Mouse (Mus musculus): ENCODE measurements around the gene Tbc1d13. TPM values are rescaled to one million over a fixed set of nuclear protein-coding genes. Genes with fewer than 3 reads are reported as not detected.
"Not testable (repeated sequence)": the region's sequence is repeated elsewhere in the genome, so short reads cannot be mapped to it uniquely, and the experiment has no call there.

Gene Tbc1d13
- polyA plus RNA-seq, 1 experiment from 2014 or later, result 9.9 TPM

GRCm38 (mm10) chr2:30131240-30131639 lies 2.3 kb upstream of the Tbc1d13 start:
- ATAC-seq (ENCODE audit: insufficient number of reproducible peaks, insufficient read depth, low FRiP score, low read depth); H3K27me3 ChIP-seq (ENCODE audit: control insufficient read depth, insufficient read depth, low read length); H3K9me3 ChIP-seq (ENCODE audit: control insufficient read depth, low read length); H3K9ac ChIP-seq (ENCODE audit: low read length); H3K27ac ChIP-seq (replicated peaks in 1 of 2; ENCODE audit: control insufficient read depth in 1 of 2, insufficient read depth in 1 of 2, low read depth in 2 of 2, low read length in 2 of 2); H3K4me3 ChIP-seq (ENCODE audit: control insufficient read depth in 1 of 2, insufficient read depth in 1 of 2, low read depth in 1 of 2, low read length in 2 of 2); H3K4me2 ChIP-seq (ENCODE audit: low read length): not testable (repeated sequence)
- H3K36me3 ChIP-seq (ENCODE audit: control insufficient read depth, insufficient read depth, low read length), result peaks cover 13% of the 10 kb centered on the region
- H3K4me1 ChIP-seq (ENCODE audit: control insufficient read depth in 2 of 2, insufficient read depth in 2 of 2, low read length in 2 of 2), result peaks cover 7 to 23% of the 10 kb centered on the region in 2 experiments
- 62% methylated on average over 5 of the region's 5 CpGs for WGBS

GRCm38 (mm10) chr2:30132801-30133612 lies 539 bp upstream of the Tbc1d13 start:
- Histone ChIP-seq H3K27ac (replicated peaks in 1 of 2; ENCODE audit: control insufficient read depth in 1 of 2, insufficient read depth in 1 of 2, low read depth in 2 of 2, low read length in 2 of 2) (peak overlapping the region; percentile 83 to 85), H3K9me3 (ENCODE audit: control insufficient read depth, low read length) (no peaks in the 10 kb centered on the region), H3K27me3 (ENCODE audit: control insufficient read depth, insufficient read depth, low read length) (no peaks in the 10 kb centered on the region), H3K4me1 (ENCODE audit: control insufficient read depth in 2 of 2, insufficient read depth in 2 of 2, low read length in 2 of 2) (peaks cover 7 to 23% of the 10 kb centered on the region in 2 experiments), H3K4me3 (ENCODE audit: control insufficient read depth in 1 of 2, insufficient read depth in 1 of 2, low read depth in 1 of 2, low read length in 2 of 2) (peak overlapping the region; percentile 82 to 93), H3K36me3 (ENCODE audit: control insufficient read depth, insufficient read depth, low read length) (peaks cover 30% of the 10 kb centered on the region), H3K9ac (ENCODE audit: low read length) (peak overlapping the region; percentile 87), H3K4me2 (ENCODE audit: low read length) (peak overlapping the region; percentile 91)
- no peak for ATAC-seq (ENCODE audit: insufficient number of reproducible peaks, insufficient read depth, low FRiP score, low read depth)
- WGBS, result 18% methylated on average over 16 of the region's 16 CpGs

- Histone ChIP-seq H3K4me3 (ENCODE audit: control insufficient read depth in 1 of 2, insufficient read depth in 1 of 2, low read depth in 1 of 2, low read length in 2 of 2) (peak overlapping the region; percentile 82 to 93), H3K27ac (replicated peaks in 1 of 2; ENCODE audit: control insufficient read depth in 1 of 2, insufficient read depth in 1 of 2, low read depth in 2 of 2, low read length in 2 of 2) (peak overlapping the region; percentile 6 to 83; a peak in 3 of 4 replicates), H3K4me2 (ENCODE audit: low read length) (peak overlapping the region; percentile 91), H3K9me3 (ENCODE audit: control insufficient read depth, low read length) (no peaks in the 10 kb centered on the region), H3K4me1 (ENCODE audit: control insufficient read depth in 2 of 2, insufficient read depth in 2 of 2, low read length in 2 of 2) (peaks cover 7 to 23% of the 10 kb centered on the region in 2 experiments), H3K27me3 (ENCODE audit: control insufficient read depth, insufficient read depth, low read length) (no peaks in the 10 kb centered on the region), H3K9ac (ENCODE audit: low read length) (peak overlapping the region; percentile 87), H3K36me3 (ENCODE audit: control insufficient read depth, insufficient read depth, low read length) (peaks cover 31% of the 10 kb centered on the region)
- 31% methylated on average over 6 of the region's 6 CpGs for WGBS
- no peak for ATAC-seq (ENCODE audit: insufficient number of reproducible peaks, insufficient read depth, low FRiP score, low read depth)
Observed at GRCm38 (mm10) chr2:30134378-30134711, 799 bp downstream of the Tbc1d13 start.

- ATAC-seq (ENCODE audit: insufficient number of reproducible peaks, insufficient read depth, low FRiP score, low read depth), result no peak
- 60% methylated on average over 10 of the region's 10 CpGs for WGBS
- Histone ChIP-seq H3K36me3 (ENCODE audit: control insufficient read depth, insufficient read depth, low read length) (peaks cover 37% of the 10 kb centered on the region), H3K9ac (ENCODE audit: low read length) (peak overlapping the region; percentile 87), H3K27me3 (ENCODE audit: control insufficient read depth, insufficient read depth, low read length) (no peaks in the 10 kb centered on the region), H3K4me1 (ENCODE audit: control insufficient read depth in 2 of 2, insufficient read depth in 2 of 2, low read length in 2 of 2) (peaks cover 7 to 23% of the 10 kb centered on the region in 2 experiments), H3K4me3 (ENCODE audit: control insufficient read depth in 1 of 2, insufficient read depth in 1 of 2, low read depth in 1 of 2, low read length in 2 of 2) (peak overlapping the region; percentile 82 to 93), H3K4me2 (ENCODE audit: low read length) (peak overlapping the region; percentile 91), H3K27ac (replicated peaks in 1 of 2; ENCODE audit: control insufficient read depth in 1 of 2, insufficient read depth in 1 of 2, low read depth in 2 of 2, low read length in 2 of 2) (peak overlapping the region; percentile 19 to 83; a peak in 3 of 4 replicates), H3K9me3 (ENCODE audit: control insufficient read depth, low read length) (no peaks in the 10 kb centered on the region)
Observed at GRCm38 (mm10) chr2:30134928-30135620, 1.5 kb downstream of the Tbc1d13 start.

GRCm38 (mm10) chr2:30136458-30136857 lies 2.9 kb downstream of the Tbc1d13 start:
- no peak overlapping the region for H3K4me3 ChIP-seq (ENCODE audit: control insufficient read depth in 1 of 2, insufficient read depth in 1 of 2, low read depth in 1 of 2, low read length in 2 of 2)
- no peak overlapping the region for H3K9ac ChIP-seq (ENCODE audit: low read length)
- no peaks in the 10 kb centered on the region for H3K9me3 ChIP-seq (ENCODE audit: control insufficient read depth, low read length)
- no peak overlapping the region for H3K4me2 ChIP-seq (ENCODE audit: low read length)
- no peaks in the 10 kb centered on the region for H3K27me3 ChIP-seq (ENCODE audit: control insufficient read depth, insufficient read depth, low read length)
- peaks cover 7 to 23% of the 10 kb centered on the region in 2 experiments for H3K4me1 ChIP-seq (ENCODE audit: control insufficient read depth in 2 of 2, insufficient read depth in 2 of 2, low read length in 2 of 2)
- peaks cover 50% of the 10 kb centered on the region for H3K36me3 ChIP-seq (ENCODE audit: control insufficient read depth, insufficient read depth, low read length)
- WGBS, result 85% methylated on average over 10 of the region's 10 CpGs
- no peak for ATAC-seq (ENCODE audit: insufficient number of reproducible peaks, insufficient read depth, low FRiP score, low read depth)
- H3K27ac ChIP-seq (replicated peaks in 1 of 2; ENCODE audit: control insufficient read depth in 1 of 2, insufficient read depth in 1 of 2, low read depth in 2 of 2, low read length in 2 of 2), result no peak overlapping the region

- not testable (repeated sequence) for H3K4me1 ChIP-seq (ENCODE audit: control insufficient read depth in 2 of 2, insufficient read depth in 2 of 2, low read length in 2 of 2); ATAC-seq (ENCODE audit: insufficient number of reproducible peaks, insufficient read depth, low FRiP score, low read depth); H3K27ac ChIP-seq (replicated peaks in 1 of 2; ENCODE audit: control insufficient read depth in 1 of 2, insufficient read depth in 1 of 2, low read depth in 2 of 2, low read length in 2 of 2); H3K27me3 ChIP-seq (ENCODE audit: control insufficient read depth, insufficient read depth, low read length); H3K9me3 ChIP-seq (ENCODE audit: control insufficient read depth, low read length); H3K4me2 ChIP-seq (ENCODE audit: low read length); H3K9ac ChIP-seq (ENCODE audit: low read length); H3K4me3 ChIP-seq (ENCODE audit: control insufficient read depth in 1 of 2, insufficient read depth in 1 of 2, low read depth in 1 of 2, low read length in 2 of 2)
- peaks cover 85% of the 10 kb centered on the region for H3K36me3 ChIP-seq (ENCODE audit: control insufficient read depth, insufficient read depth, low read length)
- WGBS, result 85% methylated on average over 4 of the region's 4 CpGs
Observed at GRCm38 (mm10) chr2:30140021-30140420, 6.5 kb downstream of the Tbc1d13 start.

- 93% methylated on average over 4 of the region's 4 CpGs for WGBS
- ATAC-seq (ENCODE audit: insufficient number of reproducible peaks, insufficient read depth, low FRiP score, low read depth), result no peak
- Histone ChIP-seq H3K9me3 (ENCODE audit: control insufficient read depth, low read length) (no peaks in the 10 kb centered on the region), H3K9ac (ENCODE audit: low read length) (no peak overlapping the region), H3K27ac (replicated peaks in 1 of 2; ENCODE audit: control insufficient read depth in 1 of 2, insufficient read depth in 1 of 2, low read depth in 2 of 2, low read length in 2 of 2) (no peak overlapping the region), H3K4me3 (ENCODE audit: control insufficient read depth in 1 of 2, insufficient read depth in 1 of 2, low read depth in 1 of 2, low read length in 2 of 2) (no peak overlapping the region), H3K4me2 (ENCODE audit: low read length) (no peak overlapping the region), H3K36me3 (ENCODE audit: control insufficient read depth, insufficient read depth, low read length) (peaks cover 94% of the 10 kb centered on the region), H3K27me3 (ENCODE audit: control insufficient read depth, insufficient read depth, low read length) (no peaks in the 10 kb centered on the region), H3K4me1 (ENCODE audit: control insufficient read depth in 2 of 2, insufficient read depth in 2 of 2, low read length in 2 of 2) (no peaks in the 10 kb centered on the region)
Observed at GRCm38 (mm10) chr2:30144436-30144835, 10.9 kb downstream of the Tbc1d13 start.
